Mouse (Mus musculus) neural tube, embryonic 11.5 days (tissue): Measurements from ENCODE around the gene Brca2. TPM values are rescaled to one million over a fixed set of nuclear protein-coding genes. Genes with fewer than 3 reads are reported as not detected.

Experiments used
- ATAC-seq: fragments of 200-750 bp; cut with Nextera tagmentation; 2 replicates; pipeline ENCODE4 v1.8.0; 2017; ENCODE audit warnings: moderate number of reproducible peaks, mild to moderate bottlenecking, moderate TSS enrichment, moderate library complexity; ENCODE audit not compliant: insufficient read depth, low FRiP score, low TSS enrichment
- DNase-seq: peaks from one replicate; pipeline ENCODE4 v3.0.0-alpha.2; 2015; ENCODE audit warnings: low spot score
- H3K27ac ChIP-seq: fragments of 300-500 bp; sonication (generic); 2 replicates; pipeline ENCODE4 v1.5.1; 2014; ENCODE audit warnings: low read depth, mild to moderate bottlenecking, low read length
- H3K27me3 ChIP-seq: fragments of 300-500 bp; sonication (generic); 2 replicates; pipeline ENCODE4 v1.6.1; 2014; ENCODE audit warnings: mild to moderate bottlenecking, low read length, mixed read lengths; ENCODE audit not compliant: control insufficient read depth, insufficient read depth
- H3K36me3 ChIP-seq: fragments of 300-500 bp; sonication (generic); 2 replicates; pipeline ENCODE4 v1.6.1; 2014; ENCODE audit warnings: mild to moderate bottlenecking, low read length, moderate library complexity, mixed read lengths; ENCODE audit not compliant: control insufficient read depth, insufficient read depth
- H3K4me1 ChIP-seq: fragments of 300-500 bp; sonication (generic); 2 replicates; pipeline ENCODE4 v1.6.1; 2014; ENCODE audit warnings: low read length, mixed read lengths; ENCODE audit not compliant: control insufficient read depth, insufficient read depth
- H3K4me2 ChIP-seq: fragments of 300-500 bp; sonication (generic); 2 replicates; pipeline ENCODE4 v1.6.1; 2014; ENCODE audit warnings: low read depth, mild to moderate bottlenecking, moderate library complexity
- H3K4me3 ChIP-seq: fragments of 300-500 bp; sonication (generic); 2 replicates; pipeline ENCODE4 v1.5.1; 2014; ENCODE audit warnings: low read depth, low read length
- H3K9ac ChIP-seq: fragments of 300-500 bp; sonication (generic); 2 replicates; pipeline ENCODE4 v1.6.1; 2014; ENCODE audit warnings: mild to moderate bottlenecking, low read length
- H3K9me3 ChIP-seq: fragments of 300-500 bp; sonication (generic); 2 replicates; pipeline ENCODE4 v1.6.1; 2016; ENCODE audit warnings: low read length; ENCODE audit not compliant: control insufficient read depth
- WGBS: fragments of 180-500 bp; shearing (Covaris S2); extraction: QIAGEN DNeasy Blood & Tissue Kit; methylation state at CpG from one replicate; pipeline ENCODE4 v1.1.7; 2014; 5-methylcytosine and 5-hydroxymethylcytosine counted together
- polyA plus RNA-seq: library from polyadenylated mRNA; unstranded; fragments of >200 nt; fragmentation: Nextera tagmentation; extraction: Ambion mirVana; gene quantifications from 2 replicates; pipeline ENCODE4 v1.2.1, GENCODE M21; 2014

Gene Brca2
- polyA plus RNA-seq, 1 experiment from 2014 or later: 20.1 TPM

- H3K4me2 ChIP-seq: no peak overlapping the region
- H3K9ac ChIP-seq: no peak overlapping the region
- 82% methylated on average over 3 of the region's 3 CpGs for WGBS
- H3K9me3 ChIP-seq: no peaks in the 10 kb centered on the region
- ATAC-seq: no peak
- no peak overlapping the region for H3K4me3 ChIP-seq
- H3K27me3 ChIP-seq: no peaks in the 10 kb centered on the region
- H3K27ac ChIP-seq: no peak overlapping the region
- H3K36me3 ChIP-seq: peaks cover 2% of the 10 kb centered on the region; the same call in 1 of the 2 replicates
- H3K4me1 ChIP-seq: no peaks in the 10 kb centered on the region
- no peak for DNase-seq
These were observed 29.2 kb downstream of the Brca2 start for GRCm38 (mm10) chr5:150551637-150552036.

- DNase-seq (no peak), ATAC-seq (no peak)
- no peaks in the 10 kb centered on the region for H3K4me1 ChIP-seq
- no peaks in the 10 kb centered on the region for H3K9me3 ChIP-seq
- no peak overlapping the region for H3K4me3 ChIP-seq
- WGBS: 96% methylated on average over 6 of the region's 6 CpGs
- H3K27ac ChIP-seq: no peak overlapping the region
- peaks cover 4% of the 10 kb centered on the region; the same call in 1 of the 2 replicates for H3K36me3 ChIP-seq
- H3K9ac ChIP-seq: no peak overlapping the region
- H3K27me3 ChIP-seq: no peaks in the 10 kb centered on the region
- no peak overlapping the region for H3K4me2 ChIP-seq
These were observed 37.2 kb downstream of the Brca2 start for GRCm38 (mm10) chr5:150559519-150560103.

- ATAC-seq (no peak), DNase-seq (no peak)
- Histone ChIP-seq H3K27me3 (no peaks in the 10 kb centered on the region), H3K4me3 (no peak overlapping the region), H3K27ac (no peak overlapping the region), H3K4me2 (no peak overlapping the region), H3K4me1 (no peaks in the 10 kb centered on the region), H3K36me3 (peaks cover 4% of the 10 kb centered on the region; the same call in 1 of the 2 replicates), H3K9ac (no peak overlapping the region), H3K9me3 (no peaks in the 10 kb centered on the region)
- WGBS: 96% methylated on average over 5 of the region's 5 CpGs
These were observed 38.4 kb downstream of the Brca2 start for GRCm38 (mm10) chr5:150560851-150561250.

- Histone ChIP-seq H3K36me3 (peaks cover 4% of the 10 kb centered on the region; the same call in 1 of the 2 replicates), H3K9ac (no peak overlapping the region), H3K27me3 (no peaks in the 10 kb centered on the region), H3K4me3 (no peak overlapping the region), H3K27ac (no peak overlapping the region), H3K4me2 (no peak overlapping the region), H3K4me1 (no peaks in the 10 kb centered on the region), H3K9me3 (no peaks in the 10 kb centered on the region)
- DNase-seq (no peak), ATAC-seq (no peak)
These were observed 38.9 kb downstream of the Brca2 start for GRCm38 (mm10) chr5:150561376-150561775.

- H3K27me3 ChIP-seq: no peaks in the 10 kb centered on the region
- H3K9ac ChIP-seq: no peak overlapping the region
- no peaks in the 10 kb centered on the region for H3K4me1 ChIP-seq
- WGBS: 94% methylated on average over 5 of the region's 5 CpGs
- no peak for ATAC-seq
- no peak overlapping the region for H3K4me3 ChIP-seq
- H3K36me3 ChIP-seq: peaks cover 4% of the 10 kb centered on the region; the same call in 1 of the 2 replicates
- H3K27ac ChIP-seq: no peak overlapping the region
- H3K9me3 ChIP-seq: no peaks in the 10 kb centered on the region
- no peak for DNase-seq
- H3K4me2 ChIP-seq: no peak overlapping the region
These were observed 39.4 kb downstream of the Brca2 start for GRCm38 (mm10) chr5:150561783-150562182.

- Histone ChIP-seq H3K4me2 (no peak overlapping the region), H3K27ac (no peak overlapping the region), H3K36me3 (peaks cover 4% of the 10 kb centered on the region; the same call in 1 of the 2 replicates), H3K9me3 (no peaks in the 10 kb centered on the region), H3K27me3 (no peaks in the 10 kb centered on the region), H3K4me1 (no peaks in the 10 kb centered on the region), H3K4me3 (no peak overlapping the region), H3K9ac (no peak overlapping the region)
- ATAC-seq (no peak), DNase-seq (no peak)
- WGBS: 93% methylated on average over 6 of the region's 6 CpGs
These were observed 42.0 kb downstream of the Brca2 start for GRCm38 (mm10) chr5:150564426-150564825.

- Histone ChIP-seq H3K4me3 (no peak overlapping the region), H3K4me2 (no peak overlapping the region), H3K27me3 (no peaks in the 10 kb centered on the region), H3K9me3 (no peaks in the 10 kb centered on the region), H3K36me3 (peaks cover 2% of the 10 kb centered on the region; the same call in 1 of the 2 replicates), H3K27ac (no peak overlapping the region), H3K4me1 (no peaks in the 10 kb centered on the region), H3K9ac (no peak overlapping the region)
- 77% methylated on average over 3 of the region's 3 CpGs for WGBS
- no peak for ATAC-seq
- DNase-seq: no peak
These were observed 43.8 kb downstream of the Brca2 start for GRCm38 (mm10) chr5:150566226-150566625.

GRCm38 (mm10) chr5:150566971-150567370, 44.5 kb downstream of the Brca2 start:
- Histone ChIP-seq H3K9me3 (no peaks in the 10 kb centered on the region), H3K4me2 (no peak overlapping the region), H3K4me3 (no peak overlapping the region), H3K27ac (no peak overlapping the region), H3K4me1 (no peaks in the 10 kb centered on the region), H3K9ac (no peak overlapping the region), H3K36me3 (no peaks in the 10 kb centered on the region), H3K27me3 (no peaks in the 10 kb centered on the region)
- WGBS: 93% methylated on average over 5 of the region's 5 CpGs
- no peak for DNase-seq
- ATAC-seq: no peak

GRCm38 (mm10) chr5:150570496-150571219, 48.2 kb downstream of the Brca2 start:
- no peaks in the 10 kb centered on the region for H3K36me3 ChIP-seq

More at GRCm38 (mm10) chr5:150570496-150571219, 48.2 kb downstream of the Brca2 start:
- no peak overlapping the region for H3K27ac ChIP-seq
- no peak overlapping the region for H3K4me3 ChIP-seq
- no peak overlapping the region for H3K9ac ChIP-seq
- no peak for ATAC-seq
- H3K4me1 ChIP-seq: no peaks in the 10 kb centered on the region
- DNase-seq: no peak
- no peaks in the 10 kb centered on the region for H3K9me3 ChIP-seq
- H3K27me3 ChIP-seq: no peaks in the 10 kb centered on the region
- H3K4me2 ChIP-seq: no peak overlapping the region
- WGBS: 95% methylated on average over 11 of the region's 11 CpGs
